Mouse (Mus musculus) testis, adult 2 months (tissue): ENCODE results near the gene Tcte2.

Experiments
- CTCF ChIP-seq: fragments of 200-500 bp; IDR thresholded peaks from 2 replicates; pipeline ENCODE4 v1.5.1; 2012; ENCODE audit warnings: low read depth, mild to moderate bottlenecking, inconsistent platforms, low read length, moderate library complexity; ENCODE audit not compliant: control insufficient read depth, insufficient read depth, insufficient replicate concordance
- POLR2A ChIP-seq: fragments of 200-500 bp; IDR thresholded peaks from 2 replicates; pipeline ENCODE4 v1.6.1; 2012; ENCODE audit warnings: low read depth, mild to moderate bottlenecking, inconsistent platforms, low read length, moderate library complexity; ENCODE audit not compliant: control insufficient read depth

DNA sequence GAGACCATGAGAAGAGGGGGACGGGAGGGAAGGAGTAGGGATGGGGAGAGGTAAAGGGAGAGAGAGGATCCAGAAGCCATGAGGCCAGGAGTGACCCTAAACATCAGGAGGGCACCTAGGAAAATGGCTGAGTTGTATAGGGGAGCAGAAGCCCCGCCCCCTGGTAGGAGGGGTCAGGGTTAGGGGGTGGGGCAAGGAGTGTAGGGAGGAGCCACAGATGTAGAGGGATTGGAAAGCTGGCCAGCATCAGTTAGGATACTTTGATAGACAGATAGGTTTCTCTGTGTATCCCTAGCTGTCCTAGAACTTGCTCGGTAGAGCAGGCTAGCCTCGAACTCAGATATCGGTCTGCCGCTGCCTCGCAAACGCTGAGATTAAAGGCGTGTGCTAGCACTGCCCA, 13.9 kb downstream of the Tcte2 start:
- no peak for TF ChIP-seq CTCF
- no peak for TF ChIP-seq POLR2A
